Mouse (Mus musculus): ENCODE data around the gene Ceacam2. TPM values are rescaled to one million over a fixed set of nuclear protein-coding genes. Genes with fewer than 3 reads are reported as not detected.
"Not testable (repeated sequence)": the region's sequence is repeated elsewhere in the genome, so short reads cannot be mapped to it uniquely, and the experiment has no call there.

The Ceacam2 gene
- total and polyA plus RNA-seq, 2 experiments = 0.10 TPM; not detected in 1

- Histone ChIP-seq H3K79me2 (ENCODE audit: control insufficient read depth, insufficient read depth, low read length) (no peaks in the 10 kb centered on the region), H3K9ac (ENCODE audit: low read depth, low read length) (no peak overlapping the region), H3K27me3 (ENCODE audit: control insufficient read depth, insufficient read depth, low read length) (no peaks in the 10 kb centered on the region), H3K4me3 (ENCODE audit: insufficient read depth, low read depth, low read length) (no peak overlapping the region), H3K27ac (replicated peaks; ENCODE audit: insufficient read depth, low read depth, low read length) (no peak overlapping the region), H3K36me3 (ENCODE audit: control insufficient read depth, insufficient read depth, low read length) (no peaks in the 10 kb centered on the region), H3K4me1 (ENCODE audit: control insufficient read depth, insufficient read depth, low read length) (no peaks in the 10 kb centered on the region)
- 79% methylated on average over 2 of the region's 2 CpGs for WGBS
- DNase-seq (ENCODE audit: extremely low read depth, low read depth, low spot score) = no peak
- TF ChIP-seq CTCF (IDR thresholded peaks at IDR 0.05; ENCODE audit: low read depth, low read length) (no peak), POLR2A (IDR thresholded peaks at IDR 0.05; ENCODE audit: extremely low read depth, insufficient read depth, low read length) (no peak)
Observed at GRCm38 (mm10) chr7:25530837-25531236, 8.8 kb downstream of the Ceacam2 start.

- DNase-seq (ENCODE audit: extremely low read depth, low read depth, low spot score); H3K4me3 ChIP-seq (ENCODE audit: insufficient read depth, low read depth, low read length); H3K27ac ChIP-seq (replicated peaks; ENCODE audit: insufficient read depth, low read depth, low read length); H3K36me3 ChIP-seq (ENCODE audit: control insufficient read depth, insufficient read depth, low read length); H3K79me2 ChIP-seq (ENCODE audit: control insufficient read depth, insufficient read depth, low read length); H3K27me3 ChIP-seq (ENCODE audit: control insufficient read depth, insufficient read depth, low read length); H3K4me1 ChIP-seq (ENCODE audit: control insufficient read depth, insufficient read depth, low read length); H3K9ac ChIP-seq (ENCODE audit: low read depth, low read length): not testable (repeated sequence)
- WGBS = 66% methylated on average over 3 of the region's 5 CpGs
Observed at GRCm38 (mm10) chr7:25516070-25516777, 23.4 kb downstream of the Ceacam2 start.

- WGBS = 19% methylated on average over 1 of the region's 1 CpGs
- DNase-seq (ENCODE audit: extremely low read depth, low read depth, low spot score) = peak; percentile 10
- not testable (repeated sequence) for H3K9ac ChIP-seq (ENCODE audit: low read depth, low read length); H3K27ac ChIP-seq (replicated peaks; ENCODE audit: insufficient read depth, low read depth, low read length); H3K79me2 ChIP-seq (ENCODE audit: control insufficient read depth, insufficient read depth, low read length); H3K27me3 ChIP-seq (ENCODE audit: control insufficient read depth, insufficient read depth, low read length); H3K36me3 ChIP-seq (ENCODE audit: control insufficient read depth, insufficient read depth, low read length); H3K4me3 ChIP-seq (ENCODE audit: insufficient read depth, low read depth, low read length); H3K4me1 ChIP-seq (ENCODE audit: control insufficient read depth, insufficient read depth, low read length)
Observed at GRCm38 (mm10) chr7:25515667-25516066, 24.0 kb downstream of the Ceacam2 start.

- Histone ChIP-seq H3K27me3 (ENCODE audit: control insufficient read depth, insufficient read depth, low read length) (no peaks in the 10 kb centered on the region), H3K79me2 (ENCODE audit: control insufficient read depth, insufficient read depth, low read length) (no peaks in the 10 kb centered on the region), H3K36me3 (ENCODE audit: control insufficient read depth, insufficient read depth, low read length) (no peaks in the 10 kb centered on the region), H3K4me3 (ENCODE audit: insufficient read depth, low read depth, low read length) (no peak overlapping the region), H3K4me1 (ENCODE audit: control insufficient read depth, insufficient read depth, low read length) (no peaks in the 10 kb centered on the region), H3K27ac (replicated peaks; ENCODE audit: insufficient read depth, low read depth, low read length) (no peak overlapping the region), H3K9ac (ENCODE audit: low read depth, low read length) (no peak overlapping the region)
- WGBS = 25% methylated on average over 3 of the region's 3 CpGs
- DNase-seq (ENCODE audit: extremely low read depth, low read depth, low spot score) = no peak
- TF ChIP-seq CTCF (IDR thresholded peaks at IDR 0.05; ENCODE audit: low read depth, low read length) (no peak), POLR2A (IDR thresholded peaks at IDR 0.05; ENCODE audit: extremely low read depth, insufficient read depth, low read length) (no peak)
Observed at GRCm38 (mm10) chr7:25509925-25510324, 29.7 kb downstream of the Ceacam2 start.

- H3K9ac ChIP-seq (ENCODE audit: low read depth, low read length) = no peak overlapping the region
- 83% methylated on average over 1 of the region's 1 CpGs for WGBS
- no peak overlapping the region for H3K27ac ChIP-seq (replicated peaks; ENCODE audit: insufficient read depth, low read depth, low read length)
- H3K4me3 ChIP-seq (ENCODE audit: insufficient read depth, low read depth, low read length) = no peak overlapping the region
- no peak for TF ChIP-seq CTCF (IDR thresholded peaks at IDR 0.05; ENCODE audit: low read depth, low read length)
- no peak for TF ChIP-seq POLR2A (IDR thresholded peaks at IDR 0.05; ENCODE audit: extremely low read depth, insufficient read depth, low read length)
- H3K27me3 ChIP-seq (ENCODE audit: control insufficient read depth, insufficient read depth, low read length) = no peaks in the 10 kb centered on the region
- no peaks in the 10 kb centered on the region for H3K36me3 ChIP-seq (ENCODE audit: control insufficient read depth, insufficient read depth, low read length)
- H3K79me2 ChIP-seq (ENCODE audit: control insufficient read depth, insufficient read depth, low read length) = no peaks in the 10 kb centered on the region
- no peak for DNase-seq (ENCODE audit: extremely low read depth, low read depth, low spot score)
- no peaks in the 10 kb centered on the region for H3K4me1 ChIP-seq (ENCODE audit: control insufficient read depth, insufficient read depth, low read length)
Observed at GRCm38 (mm10) chr7:25494649-25495048, 45.0 kb downstream of the Ceacam2 start.

GRCm38 (mm10) chr7:25490698-25491097 is 49.0 kb downstream of the Ceacam2 start:
- not testable (repeated sequence) for H3K27me3 ChIP-seq (ENCODE audit: control insufficient read depth, insufficient read depth, low read length); DNase-seq (ENCODE audit: extremely low read depth, low read depth, low spot score); H3K9ac ChIP-seq (ENCODE audit: low read depth, low read length); H3K4me3 ChIP-seq (ENCODE audit: insufficient read depth, low read depth, low read length); H3K79me2 ChIP-seq (ENCODE audit: control insufficient read depth, insufficient read depth, low read length); H3K4me1 ChIP-seq (ENCODE audit: control insufficient read depth, insufficient read depth, low read length); H3K36me3 ChIP-seq (ENCODE audit: control insufficient read depth, insufficient read depth, low read length); H3K27ac ChIP-seq (replicated peaks; ENCODE audit: insufficient read depth, low read depth, low read length)
- WGBS = no CpG with 5 or more reads among the region's 1 CpGs

- H3K27ac ChIP-seq (replicated peaks; ENCODE audit: insufficient read depth, low read depth, low read length); H3K4me3 ChIP-seq (ENCODE audit: insufficient read depth, low read depth, low read length); H3K79me2 ChIP-seq (ENCODE audit: control insufficient read depth, insufficient read depth, low read length); H3K4me1 ChIP-seq (ENCODE audit: control insufficient read depth, insufficient read depth, low read length); H3K36me3 ChIP-seq (ENCODE audit: control insufficient read depth, insufficient read depth, low read length); DNase-seq (ENCODE audit: extremely low read depth, low read depth, low spot score); H3K9ac ChIP-seq (ENCODE audit: low read depth, low read length); H3K27me3 ChIP-seq (ENCODE audit: control insufficient read depth, insufficient read depth, low read length): not testable (repeated sequence)
- 94% methylated on average over 3 of the region's 3 CpGs for WGBS
Observed at GRCm38 (mm10) chr7:25489382-25489781, 50.3 kb downstream of the Ceacam2 start.

All from liver, adult 2 months (tissue).